Mouse (Mus musculus) ES-E14 (cell line): ENCODE results near the gene Dbn1.

Experiments
- CHD2 ChIP-seq: IDR thresholded peaks from 2 replicates; pipeline ENCODE4 v1.6.1; 2014; ENCODE audit warnings: mild to moderate bottlenecking, low read depth, low read length, inconsistent platforms
- HCFC1 ChIP-seq: IDR thresholded peaks from 2 replicates; pipeline ENCODE4 v1.6.1; 2012; ENCODE audit warnings: low read length, inconsistent platforms, borderline replicate concordance; ENCODE audit not compliant: insufficient read depth
- ZC3H11A ChIP-seq: IDR thresholded peaks from 2 replicates; pipeline ENCODE4 v1.6.1; 2012; ENCODE audit warnings: low read depth, mild to moderate bottlenecking, inconsistent platforms, low read length, borderline replicate concordance
- ZNF384 ChIP-seq: IDR thresholded peaks from 2 replicates; pipeline ENCODE4 v1.6.1; 2012; ENCODE audit warnings: low read depth, low read length, inconsistent platforms

DNA sequence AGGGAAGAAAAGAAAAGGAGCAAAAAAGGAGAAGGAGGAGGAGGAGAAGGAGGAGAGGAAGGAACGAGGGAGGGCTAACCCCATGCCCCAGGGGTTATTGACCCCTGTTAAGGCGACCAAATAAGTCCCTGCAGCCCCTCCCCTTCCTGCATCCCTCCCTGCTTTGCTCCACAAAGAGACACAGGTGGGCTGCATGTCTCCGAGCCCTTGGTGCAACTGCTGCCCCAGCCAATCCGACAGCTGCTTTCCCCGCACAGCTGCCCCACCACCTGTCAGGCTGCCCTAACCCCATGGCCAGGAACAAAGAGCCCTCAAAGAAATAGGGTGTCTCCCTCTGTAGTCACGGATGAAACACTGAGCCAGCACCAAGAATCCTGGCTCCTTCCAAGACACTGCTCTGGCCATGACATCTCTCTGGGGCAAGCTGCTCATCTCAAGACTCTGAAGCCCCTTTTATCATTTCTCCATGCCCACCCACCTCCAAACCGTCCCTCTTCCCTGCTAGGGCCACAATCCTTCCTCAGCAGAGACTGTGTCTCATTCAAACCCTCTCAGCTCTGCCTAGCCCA lies 3.3 kb downstream of the Dbn1 start:
- TF ChIP-seq ZNF384 (no peak), ZC3H11A (no peak), HCFC1 (no peak), CHD2 (no peak)
